Mouse (Mus musculus): ENCODE measurements around the gene Abcf1. TPM values are rescaled to one million over a fixed set of nuclear protein-coding genes. Genes with fewer than 3 reads are reported as not detected.

The Abcf1 gene
- polyA plus RNA-seq, 1 experiment from 2014 or later = 90.5 TPM

- Histone ChIP-seq H3K4me2 (no peak overlapping the region), H3K4me3 (no peak overlapping the region), H3K27ac (replicated peaks) (no peak overlapping the region), H3K4me1 (replicated peaks) (no peaks in the 10 kb centered on the region), H3K9me3 (no peaks in the 10 kb centered on the region), H3K36me3 (peaks cover 70% of the 10 kb centered on the region), H3K27me3 (no peaks in the 10 kb centered on the region), H3K9ac (no peak overlapping the region)
- 97% methylated on average over 2 of the region's 2 CpGs for WGBS
- no peak for ATAC-seq (ENCODE audit: low read depth)
These were observed 40.0 kb downstream of the Abcf1 start for GRCm38 (mm10) chr17:35929534-35929933.

GRCm38 (mm10) chr17:35927471-35927870, 42.1 kb downstream of the Abcf1 start:
- H3K4me1 ChIP-seq (replicated peaks) = peaks cover 4% of the 10 kb centered on the region
- no peak overlapping the region for H3K27ac ChIP-seq (replicated peaks)
- H3K4me3 ChIP-seq = no peak overlapping the region
- H3K27me3 ChIP-seq = no peaks in the 10 kb centered on the region
- H3K9ac ChIP-seq = no peak overlapping the region
- peaks cover 84% of the 10 kb centered on the region for H3K36me3 ChIP-seq
- no peaks in the 10 kb centered on the region for H3K9me3 ChIP-seq
- H3K4me2 ChIP-seq = no peak overlapping the region
- WGBS = 67% methylated on average over 1 of the region's 1 CpGs
- no peak for ATAC-seq (ENCODE audit: low read depth)

- Histone ChIP-seq H3K9ac (no peak overlapping the region), H3K4me1 (replicated peaks) (peaks cover 38% of the 10 kb centered on the region), H3K4me2 (no peak overlapping the region), H3K9me3 (no peaks in the 10 kb centered on the region), H3K4me3 (no peak overlapping the region), H3K36me3 (peaks cover 52% of the 10 kb centered on the region), H3K27me3 (no peaks in the 10 kb centered on the region), H3K27ac (replicated peaks) (no peak overlapping the region)
- no peak for ATAC-seq (ENCODE audit: low read depth)
- WGBS = 91% methylated on average over 4 of the region's 4 CpGs
These were observed 46.3 kb downstream of the Abcf1 start for GRCm38 (mm10) chr17:35923281-35923680.

GRCm38 (mm10) chr17:35922566-35922965, 47.0 kb downstream of the Abcf1 start:
- Histone ChIP-seq H3K4me2 (no peak overlapping the region), H3K4me1 (replicated peaks) (peaks cover 38% of the 10 kb centered on the region), H3K9ac (no peak overlapping the region), H3K4me3 (no peak overlapping the region), H3K36me3 (peaks cover 45% of the 10 kb centered on the region), H3K9me3 (no peaks in the 10 kb centered on the region), H3K27ac (replicated peaks) (0 out of 2 replicates have a peak overlapping the region, but pooled peaks have one; percentile 1), H3K27me3 (no peaks in the 10 kb centered on the region)
- no peak for ATAC-seq (ENCODE audit: low read depth)
- 84% methylated on average over 3 of the region's 3 CpGs for WGBS

- peaks cover 38% of the 10 kb centered on the region for H3K4me1 ChIP-seq (replicated peaks)
- peaks cover 38% of the 10 kb centered on the region for H3K36me3 ChIP-seq
- peak overlapping the region; percentile 78 for H3K4me2 ChIP-seq
- ATAC-seq (ENCODE audit: low read depth) = no peak
- WGBS = 84% methylated on average over 4 of the region's 4 CpGs
- no peaks in the 10 kb centered on the region for H3K27me3 ChIP-seq
- 0 out of 2 replicates have a peak overlapping the region, but pooled peaks have one; percentile 14 for H3K9ac ChIP-seq
- H3K4me3 ChIP-seq = no peak overlapping the region
- H3K9me3 ChIP-seq = no peaks in the 10 kb centered on the region
- H3K27ac ChIP-seq (replicated peaks) = peak overlapping the region; percentile 6; the same call in 1 of the 2 replicates
These were observed 47.9 kb downstream of the Abcf1 start for GRCm38 (mm10) chr17:35921710-35922109.

GRCm38 (mm10) chr17:35920862-35921562, 48.5 kb downstream of the Abcf1 start:
- H3K4me3 ChIP-seq = no peak overlapping the region
- H3K9ac ChIP-seq = peak overlapping the region; percentile 100
- peak overlapping the region; percentile 99 for H3K27ac ChIP-seq (replicated peaks)
- H3K4me1 ChIP-seq (replicated peaks) = peaks cover 38% of the 10 kb centered on the region
- WGBS = 66% methylated on average over 5 of the region's 5 CpGs
- H3K36me3 ChIP-seq = peaks cover 31% of the 10 kb centered on the region
- H3K4me2 ChIP-seq = peak overlapping the region; percentile 78
- H3K9me3 ChIP-seq = no peaks in the 10 kb centered on the region
- H3K27me3 ChIP-seq = no peaks in the 10 kb centered on the region
- ATAC-seq (ENCODE audit: low read depth) = no peak

- Histone ChIP-seq H3K27ac (replicated peaks) (peak overlapping the region; percentile 99), H3K27me3 (no peaks in the 10 kb centered on the region), H3K4me2 (peak overlapping the region; percentile 78), H3K4me3 (peak overlapping the region; percentile 75), H3K9me3 (no peaks in the 10 kb centered on the region), H3K4me1 (replicated peaks) (peaks cover 42% of the 10 kb centered on the region), H3K36me3 (peaks cover 25% of the 10 kb centered on the region), H3K9ac (peak overlapping the region; percentile 100)
- ATAC-seq (ENCODE audit: low read depth) = no peak
- WGBS = 83% methylated on average over 1 of the region's 1 CpGs
These were observed 49.2 kb downstream of the Abcf1 start for GRCm38 (mm10) chr17:35920384-35920783.

- peaks cover 47% of the 10 kb centered on the region for H3K4me1 ChIP-seq (replicated peaks)
- peak overlapping the region; percentile 100 for H3K9ac ChIP-seq
- H3K4me3 ChIP-seq = peak overlapping the region; percentile 75
- 39% methylated on average over 6 of the region's 6 CpGs for WGBS
- ATAC-seq (ENCODE audit: low read depth) = no peak
- H3K36me3 ChIP-seq = peaks cover 20% of the 10 kb centered on the region
- peak overlapping the region; percentile 99 for H3K27ac ChIP-seq (replicated peaks)
- peak overlapping the region; percentile 78 for H3K4me2 ChIP-seq
- H3K9me3 ChIP-seq = no peaks in the 10 kb centered on the region
- H3K27me3 ChIP-seq = no peaks in the 10 kb centered on the region
These were observed 49.7 kb downstream of the Abcf1 start for GRCm38 (mm10) chr17:35919864-35920301.

- 7% methylated on average over 7 of the region's 7 CpGs for WGBS
- peak; percentile 36 for ATAC-seq (ENCODE audit: low read depth)
- H3K27ac ChIP-seq (replicated peaks) = peak overlapping the region; percentile 99
- peak overlapping the region; percentile 100 for H3K9ac ChIP-seq
- H3K4me1 ChIP-seq (replicated peaks) = peaks cover 48% of the 10 kb centered on the region
- no peaks in the 10 kb centered on the region for H3K9me3 ChIP-seq
- peak overlapping the region; percentile 78 for H3K4me2 ChIP-seq
- peaks cover 15% of the 10 kb centered on the region for H3K36me3 ChIP-seq
- peak overlapping the region; percentile 75 for H3K4me3 ChIP-seq
- no peaks in the 10 kb centered on the region for H3K27me3 ChIP-seq
These were observed 50.4 kb downstream of the Abcf1 start for GRCm38 (mm10) chr17:35919060-35919715.

- peak overlapping the region; percentile 75 for H3K4me3 ChIP-seq
- 0% methylated on average over 11 of the region's 11 CpGs for WGBS
- H3K4me1 ChIP-seq (replicated peaks) = peaks cover 48% of the 10 kb centered on the region
- H3K27me3 ChIP-seq = no peaks in the 10 kb centered on the region
- no peak for ATAC-seq (ENCODE audit: low read depth)
- H3K36me3 ChIP-seq = peaks cover 13% of the 10 kb centered on the region
- no peaks in the 10 kb centered on the region for H3K9me3 ChIP-seq
- peak overlapping the region; percentile 78 for H3K4me2 ChIP-seq
- H3K9ac ChIP-seq = peak overlapping the region; percentile 100
- peak overlapping the region; percentile 99 for H3K27ac ChIP-seq (replicated peaks)
These were observed 51.1 kb downstream of the Abcf1 start for GRCm38 (mm10) chr17:35918276-35919059.

- 0% methylated on average over 13 of the region's 13 CpGs for WGBS
- H3K9me3 ChIP-seq = no peaks in the 10 kb centered on the region
- H3K27ac ChIP-seq (replicated peaks) = peak overlapping the region; percentile 99
- H3K36me3 ChIP-seq = peaks cover 15% of the 10 kb centered on the region; the same call in 1 of the 2 replicates
- peaks cover 46% of the 10 kb centered on the region for H3K4me1 ChIP-seq (replicated peaks)
- H3K27me3 ChIP-seq = no peaks in the 10 kb centered on the region
- H3K9ac ChIP-seq = peak overlapping the region; percentile 100
- peak overlapping the region; percentile 75 for H3K4me3 ChIP-seq
- H3K4me2 ChIP-seq = peak overlapping the region; percentile 78
- peak; percentile 9 for ATAC-seq (ENCODE audit: low read depth)
These were observed 51.9 kb downstream of the Abcf1 start for GRCm38 (mm10) chr17:35917463-35918251.
